Mouse (Mus musculus) left cerebral cortex, adult 11 months (tissue): ENCODE measurements around the gene Olfr284.

Experiments used
- DNase-seq: peaks from one replicate; pipeline ENCODE4 v3.0.0; 2022; ENCODE audit warnings: low spot score

Olfr284 gene

DNA sequence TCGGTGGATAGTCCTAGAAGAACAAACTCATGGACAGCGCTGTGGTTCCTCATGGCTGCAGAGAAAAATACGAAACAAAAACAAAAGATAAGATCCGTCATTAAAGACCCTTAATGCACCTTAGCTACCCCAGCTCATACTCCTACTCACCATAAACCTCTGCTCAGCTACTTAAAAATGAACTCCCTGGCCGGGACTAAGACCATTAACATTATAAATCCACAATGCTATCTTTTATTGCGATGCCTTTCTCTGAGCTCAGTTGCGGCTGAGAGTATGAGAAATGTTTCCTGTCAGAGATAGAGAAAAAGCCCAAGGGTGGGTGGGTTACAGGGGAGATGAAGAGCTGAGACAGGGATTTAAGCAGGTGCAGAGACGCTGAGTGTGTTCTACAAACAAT is at the start of gene Olfr284:
TSS of gene Olfr284 (minus strand) at position 101 of the 400 bp plus-strand sequence.
- no peak for DNase-seq

DNA sequence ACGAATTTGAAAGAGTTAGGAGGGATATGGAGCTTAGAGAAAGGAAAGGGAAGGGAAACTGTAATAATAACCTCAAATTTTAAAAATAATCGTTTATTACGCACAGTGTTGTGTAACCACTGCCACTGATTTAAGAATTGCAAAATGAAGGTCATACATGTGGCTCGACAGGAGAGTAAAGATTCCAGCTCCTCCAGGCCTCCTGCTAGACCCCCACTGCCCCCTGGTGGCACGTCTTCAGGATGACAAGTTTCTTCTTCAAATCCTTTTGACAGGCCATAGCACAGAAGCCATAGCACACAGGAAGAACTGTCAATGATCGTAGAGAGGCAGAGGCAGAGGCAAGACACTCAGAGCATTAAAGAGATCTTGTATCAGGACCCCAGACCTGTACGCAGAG is 49.0 kb upstream of the Olfr284 start:
- DNase-seq, result peak; percentile 32

DNA sequence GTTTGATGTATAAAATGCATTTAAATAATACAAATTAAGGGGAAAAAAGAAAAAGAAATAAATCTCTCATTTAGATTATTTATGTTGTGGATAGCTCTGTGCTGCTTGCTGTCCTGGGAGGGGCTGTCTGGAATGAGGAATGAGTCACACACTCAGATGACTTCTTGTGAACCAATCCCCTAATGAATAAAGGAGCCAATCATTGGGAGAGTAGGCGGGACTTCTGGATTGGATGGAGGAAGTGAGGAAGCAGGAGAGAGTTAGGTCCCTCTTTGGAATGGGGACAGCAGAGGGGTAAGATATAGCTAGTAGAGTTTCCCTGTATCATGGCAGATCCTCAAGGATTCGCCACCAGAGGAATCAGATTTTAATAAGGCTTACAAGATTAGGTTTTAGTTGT is 46.8 kb upstream of the Olfr284 start:
- DNase-seq, result no peak

DNA sequence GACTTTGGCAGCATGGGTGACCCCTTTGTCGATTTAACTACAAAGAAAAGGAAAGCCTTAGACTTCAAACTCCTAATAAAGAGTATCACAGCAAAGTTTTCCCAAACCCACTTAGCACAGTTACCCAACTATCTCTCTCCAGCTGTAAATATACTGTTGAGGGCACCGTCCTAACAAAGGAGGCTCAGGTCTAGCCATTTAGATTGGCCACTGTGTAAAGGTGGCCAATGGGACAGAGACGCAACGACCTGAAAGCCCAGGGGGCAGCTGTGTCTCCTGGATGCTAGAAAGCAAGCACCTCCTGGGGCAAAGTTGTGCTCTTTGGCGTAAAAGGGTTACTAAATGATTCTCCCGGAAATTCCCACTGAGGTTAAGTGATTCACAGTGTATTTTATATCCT is 40.1 kb upstream of the Olfr284 start, which contains the start of gene Olfr283:
TSS of gene Olfr283 (minus strand) at position 101 of the 400 bp plus-strand sequence.
- no peak for DNase-seq

DNA sequence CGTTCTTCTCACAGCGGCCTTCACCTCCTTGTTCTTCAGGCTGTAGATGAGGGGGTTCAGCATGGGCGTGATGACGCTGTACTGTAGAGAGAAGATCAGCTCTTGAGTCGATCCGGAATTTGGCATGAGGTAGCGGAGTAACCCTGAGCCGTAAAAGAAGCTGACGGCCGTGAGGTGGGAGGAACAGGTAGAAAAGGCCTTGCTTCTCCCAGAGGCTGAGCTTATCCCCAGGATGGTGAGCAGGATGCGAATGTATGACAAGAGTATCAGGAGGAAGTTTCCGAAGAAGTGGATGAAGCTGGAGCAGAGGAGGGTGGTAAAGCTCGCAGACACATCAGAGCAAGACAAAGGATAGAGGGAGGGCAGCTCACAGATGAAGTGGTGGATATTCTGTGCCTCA is 37.4 kb upstream of the Olfr284 start:
- no peak for DNase-seq

DNA sequence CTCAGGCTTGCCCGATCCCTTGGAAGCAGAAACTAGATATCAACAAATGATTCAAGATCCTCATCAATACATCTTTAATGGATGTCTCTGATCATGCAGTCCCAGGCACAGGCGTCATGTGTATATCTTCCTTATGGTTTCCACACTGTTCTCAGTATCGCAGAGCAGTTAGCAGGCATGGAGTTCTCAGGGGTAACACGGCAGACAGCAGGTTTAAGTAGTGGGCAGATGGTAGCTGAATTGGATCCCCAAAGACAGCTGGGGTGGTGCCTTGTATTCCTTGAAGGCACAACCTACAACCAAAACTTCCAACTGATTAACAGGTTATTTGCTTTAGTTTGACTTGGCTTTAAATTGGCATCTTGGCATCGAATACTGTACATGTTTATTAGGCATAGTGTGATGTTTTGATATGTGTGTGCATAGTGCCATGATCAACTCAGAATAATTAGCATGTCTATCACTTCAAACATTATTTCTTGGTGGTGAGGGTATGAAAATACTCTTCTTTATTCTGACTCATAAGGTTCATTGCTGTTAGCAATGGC is 23.5 kb downstream of the Olfr284 start, which contains the start of gene Olfr285:
TSS of gene Olfr285 (minus strand) at position 177 of the 548 bp plus-strand sequence.
- no peak for DNase-seq

DNA sequence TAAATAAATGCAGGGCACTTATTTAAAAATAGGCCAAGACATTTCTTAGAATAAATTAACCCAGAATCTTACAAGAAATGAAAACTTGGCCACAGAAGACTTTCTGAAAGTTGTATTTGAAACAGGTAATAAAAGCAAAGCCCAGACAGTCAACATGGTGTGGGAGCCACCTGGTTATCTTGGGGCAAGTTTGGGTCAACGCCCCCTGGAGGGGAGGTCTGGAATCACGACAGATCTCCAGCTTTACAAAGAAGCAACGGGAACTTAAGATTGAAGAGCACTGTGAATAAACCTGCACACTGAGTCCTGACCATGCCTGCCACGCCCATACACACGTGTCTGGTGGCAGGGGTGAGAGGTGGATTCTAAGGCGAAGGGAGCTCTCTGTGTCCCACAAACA is 25.1 kb downstream of the Olfr284 start:
- DNase-seq, result no peak

DNA sequence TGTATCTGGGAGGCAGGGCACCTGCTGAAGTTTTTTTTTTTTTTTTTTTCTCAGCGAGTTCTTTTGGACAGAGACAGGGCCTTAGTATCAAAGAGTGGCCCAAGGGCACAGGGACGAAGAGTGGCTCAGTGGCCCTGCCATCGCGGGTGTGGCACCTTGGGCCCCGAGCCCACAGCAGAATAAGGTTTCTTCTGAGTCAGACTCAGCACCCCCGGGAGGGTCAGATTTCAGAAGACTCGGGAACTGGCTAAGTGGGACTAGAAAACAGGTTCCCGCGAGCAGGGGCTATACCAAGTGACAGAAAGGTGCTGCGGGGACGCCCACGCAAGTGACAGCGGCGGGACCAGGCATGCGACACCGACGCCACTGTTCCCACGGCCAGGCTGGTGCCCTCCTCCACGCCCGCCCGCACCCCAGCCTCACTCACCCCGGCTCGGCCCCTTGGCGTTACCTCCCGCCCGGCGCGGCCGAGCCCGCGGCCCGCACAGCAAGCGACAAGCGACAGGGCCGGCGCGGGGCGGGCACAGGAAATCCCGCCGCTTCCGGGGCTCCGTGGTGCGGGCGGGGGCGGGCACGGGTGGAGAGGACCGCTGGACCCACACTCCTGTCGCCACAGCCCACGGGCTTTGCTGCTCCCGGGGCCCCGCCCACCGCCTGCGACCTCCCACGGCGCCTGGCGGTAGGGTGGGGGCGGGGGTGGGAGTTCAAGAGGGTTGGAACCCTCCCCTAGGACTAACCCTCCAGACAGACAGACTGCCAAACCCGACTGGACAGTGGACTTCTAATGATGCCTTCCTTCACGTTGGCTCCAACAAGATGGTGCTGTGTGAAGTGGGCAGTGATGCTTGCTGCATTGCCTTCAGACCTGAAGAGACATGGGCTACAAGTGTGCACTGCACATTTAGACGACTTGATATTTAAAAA is 44.9 kb downstream of the Olfr284 start, which contains the start of gene Zfp641:
TSS of gene Zfp641 (minus strand) at position 534 of the 924 bp plus-strand sequence.
- no peak for DNase-seq

DNA sequence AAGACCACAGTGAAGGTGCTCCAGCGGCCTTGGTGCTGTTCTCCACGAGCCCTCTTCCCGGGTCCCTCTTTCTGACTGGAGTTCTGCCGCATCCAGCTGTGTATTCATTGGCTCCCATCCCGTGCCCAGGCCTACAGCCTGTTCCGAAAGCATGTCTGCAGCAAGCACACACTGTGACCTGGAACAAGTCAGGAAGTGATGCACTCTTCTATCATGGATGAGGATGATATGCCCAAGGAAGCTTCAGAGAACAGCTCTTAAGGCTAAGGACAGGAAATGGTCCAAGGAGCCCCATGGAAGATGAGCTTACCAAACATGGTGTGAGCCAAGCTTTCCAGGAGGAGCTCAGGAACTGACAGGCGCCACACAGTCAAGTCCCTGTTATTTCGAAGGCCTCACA is 47.1 kb downstream of the Olfr284 start:
- no peak for DNase-seq
